Mouse (Mus musculus): ENCODE measurements at regions not wholly inside any gene's neighbourhood (a gene's known extent, or its start where the extent isn't known, plus 50 kb on each side); places are given as distances from the start of the nearest gene placed in this dataset.
"Not testable (repeated sequence)": the region's sequence is repeated elsewhere in the genome, so short reads cannot be mapped to it uniquely, and the experiment has no call there.

GRCm38 (mm10) chr4:8084954-8085639 is 153.7 kb downstream of the Car8 start:
- peak; percentile 32 to 87 for DNase-seq (ENCODE audit: extremely low spot score in 1 of 2, low spot score in 1 of 2)

DNA sequence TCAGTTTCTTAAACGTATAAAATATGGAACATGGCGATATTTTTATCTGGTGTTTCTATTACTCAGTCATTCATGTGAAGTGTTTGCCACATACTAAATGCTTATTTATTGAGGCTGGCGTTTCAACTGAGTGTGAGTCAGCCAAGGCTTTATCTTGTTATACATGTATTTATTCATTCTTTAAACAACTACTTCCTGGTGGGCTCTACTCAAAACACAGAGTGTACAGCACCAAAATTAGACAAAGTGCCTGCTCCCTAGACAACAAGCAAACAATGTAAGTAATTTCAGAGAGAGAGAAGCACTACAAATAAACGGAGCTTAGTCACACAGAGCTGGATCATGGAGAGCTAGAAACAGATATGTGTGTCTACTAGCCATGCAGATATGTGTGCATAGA is 159.5 kb downstream of the Car8 start:
- no peak for DNase-seq (ENCODE audit: extremely low spot score in 1 of 2, low spot score in 1 of 2)

DNA sequence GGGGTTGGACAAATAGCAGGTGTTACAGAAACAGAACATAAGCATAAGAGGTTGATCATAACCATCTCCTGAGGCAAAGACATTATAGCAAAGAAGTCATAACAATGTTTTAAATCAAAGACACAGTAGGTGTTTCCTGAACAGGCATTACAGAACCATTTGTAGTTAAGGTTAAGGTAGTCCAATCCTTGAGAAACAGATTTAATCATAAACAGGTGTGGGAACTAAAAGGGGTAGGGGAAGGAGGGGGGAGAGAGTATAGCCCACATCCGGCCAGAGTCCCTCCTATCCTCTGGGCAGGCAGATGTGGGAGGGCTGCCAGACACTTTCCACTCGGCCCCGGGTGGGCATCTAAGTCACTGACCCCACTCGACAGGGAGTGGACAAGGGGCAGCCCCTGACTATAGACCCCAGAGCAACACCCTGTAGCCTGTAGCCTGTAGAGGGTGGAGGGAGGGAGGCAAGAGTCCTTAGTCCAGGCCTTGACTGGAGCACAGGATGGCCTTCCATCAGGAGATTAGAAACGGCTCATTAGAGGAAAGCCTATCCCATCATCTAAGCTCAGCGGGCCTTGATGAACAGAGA is 165.8 kb downstream of the Car8 start:
- DNase-seq (ENCODE audit: extremely low spot score in 1 of 2, low spot score in 1 of 2): no peak

GRCm38 (mm10) chr4:8070693-8071092 is 168.1 kb downstream of the Car8 start:
- not testable (repeated sequence) for DNase-seq (ENCODE audit: extremely low spot score in 1 of 2, low spot score in 1 of 2)

- no peak for DNase-seq (ENCODE audit: extremely low spot score in 1 of 2, low spot score in 1 of 2)
Observed at GRCm38 (mm10) chr4:8068086-8068485, 170.8 kb downstream of the Car8 start.

- no peak for DNase-seq (ENCODE audit: extremely low spot score in 1 of 2, low spot score in 1 of 2)
Observed at GRCm38 (mm10) chr4:8041776-8042175, 197.1 kb downstream of the Car8 start.

DNA sequence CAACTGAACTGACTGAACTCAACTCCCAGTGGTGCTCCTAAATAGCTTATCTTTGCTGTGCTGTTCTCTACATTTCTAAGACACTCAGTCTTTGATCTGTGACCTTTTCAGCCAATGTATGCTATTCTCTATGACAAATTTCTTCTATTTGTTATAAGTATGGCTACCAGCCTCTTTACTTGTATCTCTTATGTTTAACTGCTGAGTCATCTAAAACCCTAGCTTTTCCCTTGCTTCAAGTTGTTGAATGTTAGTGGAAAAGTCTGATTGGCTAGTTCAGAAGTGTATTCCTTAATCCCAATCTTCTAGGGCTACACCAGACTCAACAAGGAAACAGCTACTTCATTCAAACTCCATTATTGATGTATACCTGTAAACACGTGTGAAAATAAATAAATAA is 201.0 kb downstream of the Car8 start:
- no peak for DNase-seq (ENCODE audit: extremely low spot score in 1 of 2, low spot score in 1 of 2)

DNA sequence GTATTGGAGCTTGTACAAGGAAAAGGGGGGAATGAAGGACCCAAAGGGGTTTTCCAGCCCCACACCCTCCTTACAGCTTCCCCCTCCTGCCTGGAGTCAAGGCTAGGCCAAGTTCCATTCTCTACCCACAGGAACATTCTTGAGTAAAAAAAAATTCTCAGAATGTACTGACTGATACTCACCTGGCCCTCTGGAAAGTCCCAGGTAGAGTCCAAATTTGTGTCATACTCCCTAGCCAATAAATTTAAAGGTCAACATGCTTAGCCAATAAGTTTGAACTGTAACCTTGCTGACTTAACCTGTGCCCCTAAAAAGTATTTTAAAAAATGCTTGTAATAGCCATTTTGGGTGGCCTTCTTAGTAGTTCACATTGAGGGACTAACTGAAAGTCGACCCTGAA is 205.4 kb downstream of the Car8 start:
- not testable (repeated sequence) for DNase-seq (ENCODE audit: extremely low spot score in 1 of 2, low spot score in 1 of 2)

DNA sequence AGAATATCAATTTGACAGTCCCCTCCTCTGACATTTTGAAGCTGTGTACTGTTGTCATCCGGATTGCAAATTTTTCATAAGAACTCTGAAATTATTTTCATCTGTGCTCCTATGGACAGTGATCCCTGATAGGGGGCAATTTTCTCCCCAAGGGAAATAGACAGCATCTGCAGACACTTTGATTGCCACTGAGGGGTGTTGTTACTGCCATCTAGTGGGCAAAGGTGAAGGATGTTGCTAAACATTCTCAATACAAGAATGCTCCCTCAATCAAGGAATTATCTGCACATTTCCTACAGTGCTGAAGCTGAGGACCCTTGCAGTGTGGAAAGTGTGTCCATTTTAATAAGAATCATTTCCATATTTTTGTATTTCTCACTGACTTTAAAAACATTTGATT is 233.7 kb downstream of the Car8 start:
- DNase-seq (ENCODE audit: extremely low spot score in 1 of 2, low spot score in 1 of 2): peak; percentile 10 to 44

DNA sequence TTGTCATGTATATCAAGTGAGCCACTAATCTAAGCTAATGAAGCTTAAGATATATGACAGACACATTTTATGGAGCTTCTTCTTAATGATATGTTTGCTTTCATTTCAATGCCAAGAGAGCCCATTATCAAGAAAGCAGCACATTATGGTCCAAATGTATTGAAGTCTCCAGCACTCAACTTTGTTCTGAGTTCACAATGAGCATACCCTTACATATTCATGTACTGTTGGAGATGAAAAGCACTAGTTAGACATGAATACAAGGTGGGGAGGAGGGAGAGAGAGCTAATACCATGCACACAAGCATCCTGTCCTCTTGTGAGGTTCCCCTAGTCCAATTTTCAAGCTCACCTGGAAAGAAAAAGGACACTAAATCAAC is 241.3 kb downstream of the Car8 start:
- DNase-seq (ENCODE audit: extremely low spot score in 1 of 2, low spot score in 1 of 2): no peak

- DNase-seq (ENCODE audit: extremely low spot score in 1 of 2, low spot score in 1 of 2): no peak
Observed at GRCm38 (mm10) chr4:7996923-7997574, 241.8 kb downstream of the Car8 start.

- DNase-seq (ENCODE audit: extremely low spot score in 1 of 2, low spot score in 1 of 2): no peak
Observed at GRCm38 (mm10) chr4:7992944-7993343, 245.9 kb downstream of the Car8 start.

DNA sequence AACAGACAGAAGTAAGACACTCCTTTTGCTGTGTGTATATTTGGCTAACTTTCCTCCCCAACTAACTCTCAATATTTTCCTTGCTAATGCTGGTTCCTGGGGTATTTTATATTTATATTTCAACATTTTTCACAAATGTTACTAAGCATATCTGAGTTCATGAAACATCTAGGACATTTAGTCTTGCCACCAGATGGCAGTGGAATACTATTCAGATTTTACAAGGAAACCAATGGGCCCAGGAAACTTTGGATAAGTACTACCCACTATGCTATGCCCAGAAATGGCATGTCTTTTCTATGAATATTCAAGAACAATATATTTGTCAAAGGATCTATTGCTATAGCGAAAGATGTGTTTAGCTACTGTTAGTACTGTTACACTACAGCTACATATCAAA is 251.1 kb downstream of the Car8 start:
- DNase-seq (ENCODE audit: extremely low spot score in 1 of 2, low spot score in 1 of 2): no peak

DNA sequence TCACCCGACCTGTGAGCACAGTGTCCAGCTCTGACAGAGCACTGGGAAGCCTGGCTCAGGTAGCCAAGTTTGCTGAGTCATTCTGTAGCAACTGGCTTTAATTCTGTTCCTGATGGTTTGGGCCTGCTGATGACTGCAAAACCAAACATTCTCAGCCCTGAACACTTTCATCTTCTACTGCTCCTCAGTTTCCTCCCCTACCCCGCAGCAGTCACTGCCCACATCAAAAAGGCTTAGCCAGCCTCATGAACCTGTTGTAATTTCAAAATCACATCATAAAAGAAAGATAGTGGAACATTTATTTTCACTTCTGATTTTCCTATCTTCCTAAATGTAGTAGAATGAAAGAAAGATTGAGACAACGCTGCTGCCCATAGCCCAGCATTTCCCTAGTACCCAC is 251.5 kb downstream of the Car8 start:
- no peak for DNase-seq (ENCODE audit: extremely low spot score in 1 of 2, low spot score in 1 of 2)

DNA sequence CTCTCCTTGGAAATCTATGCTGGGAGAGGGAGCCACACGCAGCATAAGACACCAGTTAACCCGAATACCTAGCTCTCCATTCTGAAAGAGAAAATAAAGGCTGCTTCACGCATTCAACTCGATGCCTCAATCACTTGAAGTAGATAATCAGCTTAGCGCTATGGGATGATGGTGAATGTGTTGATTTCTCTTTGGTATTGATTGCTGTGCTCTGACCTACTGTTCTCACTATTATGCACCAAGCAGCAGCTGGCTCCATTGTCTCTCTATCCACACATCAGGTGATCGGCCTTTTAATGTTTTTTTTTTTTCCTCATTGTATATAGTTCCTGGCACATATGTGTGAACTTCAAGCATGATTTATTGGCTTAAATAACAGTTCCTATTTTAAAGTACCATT is 254.0 kb downstream of the Car8 start:
- no peak for DNase-seq (ENCODE audit: extremely low spot score in 1 of 2, low spot score in 1 of 2)

DNA sequence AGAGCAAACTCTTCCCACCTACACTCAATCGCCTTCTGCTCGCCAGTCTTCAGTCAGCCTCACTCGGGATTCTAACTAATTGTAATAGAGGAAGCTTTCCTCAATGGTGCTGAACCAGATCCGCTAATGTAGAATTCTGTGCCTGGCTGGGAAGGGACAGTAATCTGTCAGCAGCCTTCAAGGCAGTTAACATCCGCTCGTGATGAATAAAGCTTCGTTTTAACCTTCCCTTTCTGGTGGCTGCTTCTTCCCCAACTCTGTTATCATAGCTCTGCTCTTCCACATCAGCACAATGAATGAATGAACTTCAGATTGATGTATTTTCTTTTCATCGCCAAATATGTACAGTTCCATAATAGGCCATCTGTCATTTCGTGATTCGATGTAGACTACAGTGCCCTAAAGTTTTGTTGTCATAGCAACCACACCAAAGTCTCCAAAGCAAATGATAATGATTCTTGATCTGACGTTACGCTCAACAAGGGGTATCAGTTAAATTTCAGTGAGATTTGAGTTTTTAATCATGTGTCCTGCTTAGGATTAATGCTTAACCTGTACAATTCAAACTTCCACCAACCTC is 259.0 kb downstream of the Car8 start:
- DNase-seq (ENCODE audit: extremely low spot score in 1 of 2, low spot score in 1 of 2): no peak

- DNase-seq (ENCODE audit: extremely low spot score in 1 of 2, low spot score in 1 of 2): no peak
Observed at GRCm38 (mm10) chr4:7977661-7978444, 261.0 kb downstream of the Car8 start.

DNA sequence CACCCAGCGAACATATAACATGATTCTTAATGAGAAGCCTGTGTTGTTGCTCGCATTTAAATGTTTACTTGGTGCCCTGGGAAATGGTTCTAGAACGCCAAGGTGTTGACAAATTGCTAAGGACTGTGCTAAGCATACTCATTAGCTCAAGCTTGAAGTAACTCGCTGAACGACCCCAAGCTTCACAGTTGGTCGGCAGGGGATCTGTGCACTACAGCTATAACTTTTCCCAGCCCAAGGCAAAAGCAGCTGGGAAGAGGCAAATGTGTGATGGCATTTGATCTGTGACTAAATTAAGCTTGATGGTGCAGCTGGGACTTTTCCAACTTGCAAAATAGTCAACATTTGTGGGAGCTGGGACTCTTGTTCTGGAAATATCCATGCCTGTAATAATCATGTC is 268.6 kb downstream of the Car8 start:
- DNase-seq (ENCODE audit: extremely low spot score in 1 of 2, low spot score in 1 of 2): no peak

DNA sequence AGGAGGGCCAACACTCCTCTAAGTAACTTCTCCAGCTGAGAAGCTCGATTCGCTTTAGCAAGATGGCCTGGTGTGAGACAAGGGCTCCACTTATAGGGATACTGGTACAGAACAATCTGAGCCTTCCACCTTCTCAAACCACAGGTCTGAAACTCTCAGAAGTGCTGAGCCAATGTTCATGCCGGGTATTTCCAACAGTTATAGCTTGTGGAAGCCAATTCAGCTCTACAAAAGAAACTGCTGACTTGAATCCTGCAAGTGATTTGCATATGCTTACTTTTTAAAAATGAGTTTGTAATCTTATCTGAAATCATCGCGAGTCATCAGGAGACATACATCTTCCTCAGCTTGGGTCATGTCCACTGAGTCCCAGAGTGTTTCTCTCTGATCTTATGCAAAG is 273.2 kb downstream of the Car8 start:
- no peak for DNase-seq (ENCODE audit: extremely low spot score in 1 of 2, low spot score in 1 of 2)

- DNase-seq (ENCODE audit: extremely low spot score in 1 of 2, low spot score in 1 of 2): no peak
Observed at GRCm38 (mm10) chr4:7961521-7962172, 277.2 kb downstream of the Car8 start.

Measured in layer of hippocampus, postnatal 25 days (tissue).